Mouse (Mus musculus) forelimb bud, embryonic 11.5 days (tissue): ENCODE measurements at regions not wholly inside any gene's neighbourhood (a gene's known extent, or its start where the extent isn't known, plus 50 kb on each side); places are given as distances from the start of the nearest gene placed in this dataset.
A peak's percentile ranks its signal among the peaks of the same experiment; 100 is the strongest.

Experiments used
- DNase-seq: peaks from one replicate; pipeline ENCODE4 v3.0.0-alpha.2; 2012; ENCODE audit warnings: low read depth, low spot score

GRCm38 (mm10) chr12:54396341-54396740 lies 192.7 kb upstream of the Egln3 start:
- no peak for DNase-seq

- DNase-seq, result peak; percentile 12
These were observed 181.7 kb upstream of the Egln3 start for GRCm38 (mm10) chr12:54385401-54385800.

GRCm38 (mm10) chr12:54384116-54384515 lies 180.5 kb upstream of the Egln3 start:
- no peak for DNase-seq

- DNase-seq, result no peak
These were observed 179.3 kb upstream of the Egln3 start for GRCm38 (mm10) chr12:54382965-54383364.

- DNase-seq, result no peak
These were observed 178.4 kb upstream of the Egln3 start for GRCm38 (mm10) chr12:54382061-54382460.

- DNase-seq, result no peak
These were observed 176.7 kb upstream of the Egln3 start for GRCm38 (mm10) chr12:54380322-54380721.

GRCm38 (mm10) chr12:54378576-54378975 lies 174.9 kb upstream of the Egln3 start:
- DNase-seq, result no peak

GRCm38 (mm10) chr12:54374060-54374459 lies 170.4 kb upstream of the Egln3 start:
- no peak for DNase-seq

- DNase-seq, result no peak
These were observed 165.6 kb upstream of the Egln3 start for GRCm38 (mm10) chr12:54369217-54369616.

- DNase-seq, result no peak
These were observed 160.9 kb upstream of the Egln3 start for GRCm38 (mm10) chr12:54364381-54365095.

- no peak for DNase-seq
These were observed 158.1 kb upstream of the Egln3 start for GRCm38 (mm10) chr12:54361762-54362161.

- DNase-seq, result no peak
These were observed 150.5 kb upstream of the Egln3 start for GRCm38 (mm10) chr12:54354187-54354586.

GRCm38 (mm10) chr12:54353694-54354093 lies 150.0 kb upstream of the Egln3 start:
- DNase-seq, result no peak

- no peak for DNase-seq
These were observed 149.4 kb upstream of the Egln3 start for GRCm38 (mm10) chr12:54352963-54353606.

- DNase-seq, result no peak
These were observed 146.6 kb upstream of the Egln3 start for GRCm38 (mm10) chr12:54350293-54350692.

GRCm38 (mm10) chr12:54349403-54349802 lies 145.7 kb upstream of the Egln3 start:
- DNase-seq, result no peak

GRCm38 (mm10) chr12:54343493-54343892 lies 139.8 kb upstream of the Egln3 start:
- no peak for DNase-seq

GRCm38 (mm10) chr12:54335509-54335908 lies 131.8 kb upstream of the Egln3 start:
- no peak for DNase-seq

- DNase-seq, result no peak
These were observed 131.0 kb upstream of the Egln3 start for GRCm38 (mm10) chr12:54334491-54335132.

GRCm38 (mm10) chr12:54333632-54334321 lies 130.1 kb upstream of the Egln3 start:
- no peak for DNase-seq

- DNase-seq, result no peak
These were observed 123.8 kb upstream of the Egln3 start for GRCm38 (mm10) chr12:54327483-54327882.

GRCm38 (mm10) chr12:54326571-54326970 lies 122.9 kb upstream of the Egln3 start:
- DNase-seq, result no peak
